Mouse (Mus musculus) megakaryocyte, embryonic 14.5 days (primary cell): ENCODE data around the gene Atp5e.

Source experiments
- FLI1 ChIP-seq: IDR thresholded peaks from 2 replicates; pipeline ENCODE4 v1.6.1; 2012; ENCODE audit warnings: low read length, inconsistent platforms, mixed read lengths
- GATA1 ChIP-seq: IDR thresholded peaks from 3 replicates; pipeline ENCODE4 v1.6.1; 2012; ENCODE audit warnings: mixed read lengths, low read length, inconsistent platforms, borderline replicate concordance

- TF ChIP-seq GATA1 (no peak), FLI1 (no peak)
These were observed 7.0 kb upstream of the Atp5e start for GRCm38 (mm10) chr2:174470786-174471405.
